Mouse (Mus musculus): ENCODE results near the gene Zcchc7. TPM values are rescaled to one million over a fixed set of nuclear protein-coding genes. Genes with fewer than 3 reads are reported as not detected.

Zcchc7 gene
- total and polyA plus RNA-seq, 2 experiments from 2014 or later, result 23.6 to 27.5 TPM

DNA sequence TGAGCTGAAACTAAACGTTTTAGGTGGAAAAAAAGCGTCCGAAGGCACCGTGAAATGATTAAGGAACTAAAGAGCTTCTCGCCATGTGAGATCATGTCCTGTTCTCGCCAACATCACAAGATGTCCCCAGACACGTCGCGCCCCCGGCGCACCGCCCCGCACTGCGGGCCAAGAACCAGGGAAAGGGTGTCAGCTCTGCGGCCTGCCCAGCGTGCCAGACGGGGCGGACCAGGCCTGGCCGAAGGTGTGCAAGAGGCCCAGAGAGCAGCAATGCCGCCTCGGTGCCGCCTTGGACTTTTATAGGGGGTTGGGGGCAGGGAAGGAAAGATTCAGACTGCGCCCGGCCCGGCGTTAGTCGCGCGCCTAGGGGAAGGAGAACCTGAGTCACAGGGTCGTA, 45.0 kb upstream of the Zcchc7 start:
- Histone ChIP-seq H3K9ac (no peak overlapping the region), H3K4me2 (ENCODE audit: low read depth) (no peak overlapping the region), H3K4me1 (ENCODE audit: insufficient read depth) (no peaks in the 10 kb centered on the region), H3K4me3 (ENCODE audit: low read depth, low read length) (no peak overlapping the region), H3K27me3 (ENCODE audit: insufficient read depth, low read length) (peaks cover 74% of the 10 kb centered on the region), H3K9me3 (ENCODE audit: low read length) (no peaks in the 10 kb centered on the region), H3K36me3 (ENCODE audit: insufficient read depth) (no peaks in the 10 kb centered on the region), H3K27ac (ENCODE audit: low read depth, low read length) (no peak overlapping the region)
- whole genome bisulfite sequencing, result 2% methylated on average over 30 of the region's 30 CpGs
- no peak for ATAC-seq
- no peak for DNase-seq
- TF ChIP-seq CTCF (IDR thresholded peaks at IDR 0.05; ENCODE audit: low read depth), result no peak

DNA sequence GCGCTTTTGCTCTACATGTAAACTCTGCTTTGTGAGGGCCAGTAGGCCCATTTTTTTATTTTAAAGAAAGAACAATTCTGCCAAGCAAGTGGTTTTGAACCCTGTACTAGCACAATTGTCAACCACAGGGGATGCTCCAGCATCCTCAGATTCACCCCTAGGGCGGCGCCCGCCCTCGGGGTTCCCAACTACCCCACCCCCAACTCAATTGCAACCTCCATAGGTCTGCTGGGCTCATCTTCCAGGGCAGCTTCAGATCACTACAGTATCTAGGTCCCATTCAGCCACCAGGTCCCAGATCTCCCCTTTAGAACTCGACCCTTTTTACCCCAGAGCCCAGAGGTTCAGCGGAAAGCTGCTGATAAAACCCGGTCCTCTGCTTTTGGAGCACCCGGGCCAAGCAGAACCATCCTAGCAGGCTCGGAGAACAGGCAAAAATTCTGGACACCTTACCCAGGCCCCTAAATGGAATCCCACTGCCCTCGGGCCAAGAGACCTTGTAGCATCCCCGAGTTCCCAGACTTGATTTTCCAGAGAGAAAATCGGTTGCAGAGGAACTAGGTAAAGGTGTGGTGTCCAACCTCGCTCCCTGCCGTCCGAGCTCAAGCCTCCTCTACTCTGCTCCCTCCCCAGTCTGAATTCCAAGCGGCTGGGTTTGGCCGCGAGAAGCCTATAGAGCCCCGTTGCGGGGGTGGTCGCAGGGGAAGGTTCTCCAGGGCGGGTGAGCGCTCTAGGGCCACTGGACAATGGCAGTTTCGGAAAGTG, 44.4 kb upstream of the Zcchc7 start:
- Histone ChIP-seq H3K4me1 (ENCODE audit: insufficient read depth) (no peaks in the 10 kb centered on the region), H3K27me3 (ENCODE audit: insufficient read depth, low read length) (peaks cover 69% of the 10 kb centered on the region), H3K36me3 (ENCODE audit: insufficient read depth) (no peaks in the 10 kb centered on the region), H3K9ac (no peak overlapping the region), H3K9me3 (ENCODE audit: low read length) (no peaks in the 10 kb centered on the region), H3K4me2 (ENCODE audit: low read depth) (no peak overlapping the region), H3K4me3 (ENCODE audit: low read depth, low read length) (no peak overlapping the region), H3K27ac (ENCODE audit: low read depth, low read length) (no peak overlapping the region)
- no peak for TF ChIP-seq CTCF (IDR thresholded peaks at IDR 0.05; ENCODE audit: low read depth)
- DNase-seq, result no peak
- ATAC-seq, result no peak
- WGBS, result 2% methylated on average over 25 of the region's 25 CpGs

DNA sequence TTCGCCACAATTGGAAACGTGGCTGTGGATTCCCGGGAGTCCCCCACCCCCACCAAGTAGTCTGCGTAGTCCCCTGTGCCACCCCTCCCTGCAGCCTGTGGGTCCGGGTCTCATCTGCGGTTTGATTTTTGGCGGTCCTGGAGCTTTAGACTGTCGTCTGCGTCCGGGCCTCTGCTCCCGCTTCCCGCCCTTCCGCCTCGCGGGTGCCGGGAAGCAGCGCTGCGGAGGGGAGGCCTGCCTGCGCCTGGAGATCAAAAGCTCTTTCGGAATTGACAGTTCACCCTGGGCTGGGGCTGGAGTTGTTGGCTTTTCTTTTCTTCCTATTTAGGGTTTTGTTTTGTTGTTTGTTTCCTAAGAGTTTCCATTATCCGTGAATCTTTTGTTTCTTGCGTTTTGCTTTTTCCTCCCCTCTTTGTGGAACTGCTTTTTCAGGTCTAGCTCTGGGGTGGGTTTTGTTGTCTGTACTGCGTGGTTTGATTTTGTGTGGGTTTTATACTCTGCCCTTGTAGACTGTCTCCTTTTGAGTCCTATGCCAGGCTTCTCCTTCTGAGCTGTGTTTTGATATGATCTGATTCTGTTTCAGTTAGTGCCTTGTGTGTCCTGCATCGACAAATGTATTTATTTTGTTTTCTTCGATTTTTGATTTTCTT, 43.5 kb upstream of the Zcchc7 start:
- peak overlapping the region; percentile 8; the same call in 1 of the 2 replicates for H3K4me2 ChIP-seq (ENCODE audit: low read depth)
- no peak for DNase-seq

DNA sequence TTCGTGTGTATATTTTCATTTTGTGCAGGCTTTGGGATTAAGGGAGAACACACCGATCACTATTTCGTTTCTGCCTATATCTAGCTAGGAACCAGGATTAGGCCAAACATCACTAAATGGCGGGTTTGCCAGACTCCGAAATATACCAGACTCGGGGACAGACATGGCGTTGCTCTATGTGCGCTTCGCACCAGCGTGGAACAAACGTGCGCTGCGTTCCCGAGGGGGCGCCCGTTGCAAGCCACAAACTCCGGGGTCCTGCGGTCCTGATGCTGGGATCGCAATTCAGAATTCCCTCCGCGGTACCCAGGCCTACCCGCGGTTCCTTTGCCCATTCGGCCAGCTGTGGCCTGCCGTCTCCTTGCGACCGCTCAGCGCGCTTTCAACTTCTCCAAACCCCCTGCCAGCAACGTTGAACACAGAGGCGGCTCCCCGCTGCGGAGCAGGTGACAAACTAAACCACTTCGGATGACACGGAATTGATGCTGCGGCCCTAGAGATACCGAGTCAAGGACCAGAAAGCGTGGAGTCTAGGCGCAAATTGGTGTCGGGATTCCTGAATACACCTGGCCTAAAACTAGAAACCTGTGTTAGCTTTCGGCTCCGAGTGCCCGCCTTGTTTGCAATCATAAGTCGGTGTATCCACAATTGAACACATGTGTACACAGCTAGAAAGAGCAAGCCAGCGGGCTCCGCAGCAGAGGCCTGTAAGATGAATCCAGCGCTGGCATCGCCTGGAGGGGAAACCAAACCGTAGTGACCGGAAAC, 42.7 kb upstream of the Zcchc7 start:
- no peaks in the 10 kb centered on the region for H3K9me3 ChIP-seq (ENCODE audit: low read length)
- no peak overlapping the region for H3K27ac ChIP-seq (ENCODE audit: low read depth, low read length)
- no peaks in the 10 kb centered on the region for H3K36me3 ChIP-seq (ENCODE audit: insufficient read depth)
- no peak for TF ChIP-seq CTCF (IDR thresholded peaks at IDR 0.05; ENCODE audit: low read depth)
- ATAC-seq, result no peak
- no peak overlapping the region for H3K4me3 ChIP-seq (ENCODE audit: low read depth, low read length)
- peaks cover 66% of the 10 kb centered on the region for H3K27me3 ChIP-seq (ENCODE audit: insufficient read depth, low read length)
- H3K9ac ChIP-seq, result no peak overlapping the region
- peak; percentile 63 for DNase-seq
- no peaks in the 10 kb centered on the region for H3K4me1 ChIP-seq (ENCODE audit: insufficient read depth)
- no peak overlapping the region for H3K4me2 ChIP-seq (ENCODE audit: low read depth)
- under 1% methylated on average over 50 of the region's 50 CpGs for WGBS

More for the DNA sequence above, 43.5 kb upstream of the Zcchc7 start:
- H3K4me1 ChIP-seq (ENCODE audit: insufficient read depth), result no peaks in the 10 kb centered on the region
- H3K9ac ChIP-seq, result no peak overlapping the region
- no peaks in the 10 kb centered on the region for H3K9me3 ChIP-seq (ENCODE audit: low read length)
- 4% methylated on average over 25 of the region's 25 CpGs for WGBS
- peaks cover 66% of the 10 kb centered on the region for H3K27me3 ChIP-seq (ENCODE audit: insufficient read depth, low read length)
- H3K4me3 ChIP-seq (ENCODE audit: low read depth, low read length), result no peak overlapping the region
- H3K27ac ChIP-seq (ENCODE audit: low read depth, low read length), result no peak overlapping the region
- ATAC-seq, result no peak
- H3K36me3 ChIP-seq (ENCODE audit: insufficient read depth), result no peaks in the 10 kb centered on the region
- TF ChIP-seq CTCF (IDR thresholded peaks at IDR 0.05; ENCODE audit: low read depth), result no peak

DNA sequence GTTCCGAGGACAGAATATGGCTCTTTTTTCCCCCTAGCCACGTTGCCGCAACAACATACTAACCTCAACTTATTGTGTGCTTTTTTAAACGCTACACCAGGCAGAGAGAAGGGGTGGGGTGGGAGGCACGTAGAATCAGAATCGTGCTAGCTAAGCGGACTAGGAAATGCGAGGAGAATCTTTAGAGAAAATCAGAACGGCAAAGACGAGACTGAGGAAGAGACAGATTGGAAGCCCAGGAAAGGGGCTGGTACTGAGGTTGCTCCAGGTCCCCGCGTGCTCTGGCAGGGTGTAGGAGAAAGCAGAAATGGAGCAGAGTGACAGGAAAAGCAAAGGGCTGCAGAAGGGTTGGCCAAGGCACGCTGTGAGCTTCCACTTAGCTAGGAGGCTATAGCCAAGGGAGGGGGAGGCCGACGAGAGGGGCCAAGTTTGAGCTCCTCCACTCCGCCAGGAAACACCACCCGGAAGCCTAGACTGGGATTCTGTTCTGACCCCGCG, 42.1 kb upstream of the Zcchc7 start:
- Histone ChIP-seq H3K4me1 (ENCODE audit: insufficient read depth) (no peaks in the 10 kb centered on the region), H3K4me3 (ENCODE audit: low read depth, low read length) (no peak overlapping the region), H3K36me3 (ENCODE audit: insufficient read depth) (no peaks in the 10 kb centered on the region), H3K4me2 (ENCODE audit: low read depth) (no peak overlapping the region), H3K27ac (ENCODE audit: low read depth, low read length) (no peak overlapping the region), H3K9ac (no peak overlapping the region), H3K27me3 (ENCODE audit: insufficient read depth, low read length) (peaks cover 64% of the 10 kb centered on the region), H3K9me3 (ENCODE audit: low read length) (no peaks in the 10 kb centered on the region)
- WGBS, result 2% methylated on average over 19 of the region's 19 CpGs
- ATAC-seq (no peak), DNase-seq (no peak)
- no peak for TF ChIP-seq CTCF (IDR thresholded peaks at IDR 0.05; ENCODE audit: low read depth)

DNA sequence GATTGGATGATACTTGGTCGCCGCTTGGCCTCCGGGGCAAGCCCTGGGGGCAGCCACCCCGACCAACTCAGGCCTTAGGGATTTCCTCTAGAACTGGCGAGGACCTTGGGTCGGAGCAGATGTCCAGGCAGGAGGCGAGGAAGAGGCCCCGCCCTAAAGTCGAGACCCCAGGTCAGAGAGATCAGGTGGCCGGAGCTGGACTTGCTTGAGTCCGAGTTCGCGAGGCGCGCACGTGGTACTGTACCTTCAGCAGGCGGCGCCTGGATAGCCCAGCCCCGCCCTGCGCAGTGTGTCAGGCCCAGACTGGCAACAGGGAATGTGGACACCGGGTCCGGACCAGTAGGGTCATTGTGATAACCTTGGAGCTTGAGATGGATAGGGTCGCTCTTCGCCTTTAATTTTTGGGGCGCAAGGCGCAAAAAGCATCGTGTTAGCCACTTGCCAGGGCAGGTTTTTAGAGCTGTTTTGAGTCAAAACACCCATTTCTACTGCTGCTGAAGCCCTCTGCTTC, 41.5 kb upstream of the Zcchc7 start:
- peaks cover 58% of the 10 kb centered on the region for H3K27me3 ChIP-seq (ENCODE audit: insufficient read depth, low read length)
- no peak for ATAC-seq

More for the DNA sequence above, 41.5 kb upstream of the Zcchc7 start:
- no peak for DNase-seq
- no peak for TF ChIP-seq CTCF (IDR thresholded peaks at IDR 0.05; ENCODE audit: low read depth)
- no peak overlapping the region for H3K9ac ChIP-seq
- no peak overlapping the region for H3K4me2 ChIP-seq (ENCODE audit: low read depth)
- no peak overlapping the region for H3K27ac ChIP-seq (ENCODE audit: low read depth, low read length)
- no peaks in the 10 kb centered on the region for H3K4me1 ChIP-seq (ENCODE audit: insufficient read depth)
- no peaks in the 10 kb centered on the region for H3K9me3 ChIP-seq (ENCODE audit: low read length)
- H3K4me3 ChIP-seq (ENCODE audit: low read depth, low read length), result no peak overlapping the region
- WGBS, result 2% methylated on average over 27 of the region's 27 CpGs
- no peaks in the 10 kb centered on the region for H3K36me3 ChIP-seq (ENCODE audit: insufficient read depth)

Data from forebrain, postnatal 0 days (tissue).